Mouse (Mus musculus): ENCODE results near the gene E2f2.

E2f2 gene

DNA sequence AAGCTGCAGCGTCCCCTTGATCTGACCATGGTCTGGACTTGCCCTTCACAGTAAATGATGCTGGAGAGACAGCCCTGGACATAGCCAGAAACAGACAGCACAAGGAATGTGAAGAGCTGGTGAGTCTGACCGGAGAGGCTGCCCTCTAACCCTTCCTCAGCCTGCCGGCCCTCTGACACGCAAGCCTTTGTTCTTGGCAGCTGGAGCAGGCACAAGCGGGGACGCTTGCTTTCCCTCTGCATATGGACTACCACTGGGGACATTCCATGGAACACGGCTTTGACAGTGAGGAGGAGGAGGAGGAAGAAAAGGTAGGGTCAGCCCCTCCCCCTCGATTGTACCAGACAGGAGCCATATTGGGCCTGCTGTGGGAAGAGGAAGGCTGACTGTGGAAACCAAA lies 68.8 kb downstream of the E2f2 start:
- no peak for DNase-seq (ENCODE audit: low read depth, low spot score)

DNA sequence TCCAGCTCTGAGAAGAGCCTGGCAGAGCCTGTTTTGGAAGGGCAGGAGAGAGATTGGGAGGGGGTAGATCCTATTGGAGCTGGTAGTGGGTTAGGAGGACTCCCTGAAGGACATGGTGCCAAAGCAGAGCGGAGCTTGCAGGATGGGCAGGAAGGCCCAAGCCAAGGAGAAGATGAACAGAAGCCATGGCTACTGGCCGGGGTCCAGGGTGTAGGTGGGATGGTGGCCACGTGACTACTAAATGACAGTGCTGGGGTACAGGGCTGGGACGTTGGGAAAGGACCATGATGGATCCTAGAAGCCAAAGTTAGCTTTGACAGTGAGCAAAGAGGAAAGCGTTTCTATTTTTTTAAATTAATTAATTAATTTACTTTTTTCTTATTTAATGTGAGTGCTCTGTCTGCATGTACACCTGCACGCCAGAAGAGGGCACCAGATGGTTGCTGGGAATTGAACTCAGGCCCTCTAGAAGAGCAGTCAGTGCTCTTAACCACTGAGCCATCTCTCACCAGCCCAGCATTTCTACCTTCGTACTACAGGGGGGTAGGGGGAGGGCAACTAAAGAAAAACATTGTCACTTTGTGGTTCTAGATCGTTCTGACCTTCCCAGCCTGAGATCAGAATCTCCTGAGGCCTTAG lies 70.0 kb downstream of the E2f2 start:
- DNase-seq (ENCODE audit: low read depth, low spot score), result no peak

DNA sequence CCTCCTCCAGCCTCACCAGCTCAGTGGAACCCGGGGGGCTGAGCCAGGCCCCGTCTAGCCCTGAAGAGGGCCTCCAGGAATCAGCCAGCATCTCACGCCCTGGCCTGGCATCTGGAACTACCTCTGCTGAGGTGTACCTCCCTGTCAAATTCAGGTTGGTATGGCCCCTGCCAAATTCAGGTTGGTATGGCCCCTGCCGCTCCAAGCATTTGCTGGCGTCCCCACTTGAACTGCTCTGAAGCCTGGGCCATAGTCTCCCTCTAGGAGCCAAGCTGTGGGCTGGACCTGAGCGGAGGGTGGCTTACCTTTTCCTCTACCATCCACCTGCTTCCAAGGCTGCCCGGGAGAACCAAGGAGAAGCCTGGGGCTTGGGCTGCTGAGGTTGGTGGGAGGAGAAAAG lies 70.5 kb downstream of the E2f2 start:
- no peak for DNase-seq (ENCODE audit: low read depth, low spot score)

DNA sequence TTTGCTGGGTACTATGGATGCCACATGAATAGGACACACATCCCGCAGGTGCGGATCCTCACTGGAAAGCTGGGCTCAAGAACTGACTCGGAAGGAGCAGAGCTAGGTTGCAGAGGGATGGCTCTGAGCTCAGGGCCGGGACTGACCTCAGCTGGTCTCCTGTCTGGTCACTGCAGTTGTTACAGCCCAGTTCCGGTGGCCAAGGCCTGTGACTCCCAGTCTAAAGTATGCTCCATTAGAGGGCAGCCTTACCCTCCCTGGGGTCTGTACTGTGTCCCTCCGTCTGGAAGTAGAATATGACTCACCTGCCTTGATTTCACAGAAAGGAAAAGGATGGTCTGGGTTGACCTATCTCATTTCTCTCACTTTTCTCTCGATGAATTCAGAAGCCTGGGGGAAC lies 72.0 kb downstream of the E2f2 start:
- DNase-seq (ENCODE audit: low read depth, low spot score), result no peak

All from WW6 (cell line).